Mouse (Mus musculus): ENCODE results near the gene Agpat3. TPM values are rescaled to one million over a fixed set of nuclear protein-coding genes. Genes with fewer than 3 reads are reported as not detected.

The Agpat3 gene
- polyA plus RNA-seq, 1 experiment from 2014 or later = 33.9 TPM

DNA sequence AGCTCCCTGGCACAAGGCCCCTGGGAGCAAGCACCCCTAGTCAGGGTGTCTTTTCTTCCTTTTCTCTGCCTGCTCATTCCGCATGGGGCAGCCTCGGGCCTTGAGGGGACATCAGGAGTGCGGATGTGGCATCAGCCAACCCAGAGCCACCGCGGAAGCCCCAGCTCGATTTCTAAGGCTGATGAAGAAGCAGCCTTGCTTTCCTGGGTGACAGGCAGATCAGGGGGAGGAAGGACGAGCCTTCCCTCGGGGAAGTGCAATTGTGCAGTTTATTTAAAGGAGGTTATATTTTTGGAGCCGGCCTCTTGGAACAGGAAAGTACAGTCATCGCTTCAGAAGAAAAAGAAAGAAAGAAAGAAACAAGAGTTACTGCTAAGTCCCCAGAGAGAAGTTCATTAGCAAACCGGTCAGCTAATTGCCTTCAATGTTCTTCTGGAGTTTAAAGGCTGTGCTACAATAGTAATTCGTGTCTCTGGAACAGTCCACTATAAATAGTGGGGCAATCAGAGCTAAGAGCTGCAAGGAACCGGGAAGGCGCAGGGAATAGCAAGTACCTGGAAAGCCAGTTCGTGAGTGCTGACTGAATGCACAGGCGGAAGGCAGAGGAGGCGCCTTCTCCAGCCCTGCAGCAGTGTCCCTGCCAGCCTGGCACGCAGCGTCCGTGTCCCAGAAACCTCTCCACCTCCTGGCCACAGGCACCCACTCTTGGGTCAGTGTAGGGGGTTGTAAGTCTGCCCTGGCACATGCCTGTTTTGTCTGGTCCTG, 36.1 kb upstream of the Agpat3 start:
- peaks cover 15% of the 10 kb centered on the region for H3K27me3 ChIP-seq (ENCODE audit: control insufficient read depth, insufficient read depth, low read depth, low read length)
- no peak overlapping the region for H3K9ac ChIP-seq (ENCODE audit: low read length)
- H3K36me3 ChIP-seq (ENCODE audit: control insufficient read depth, insufficient read depth, low read length) = no peaks in the 10 kb centered on the region
- H3K4me3 ChIP-seq (ENCODE audit: low read length) = no peak overlapping the region
- H3K4me1 ChIP-seq (replicated peaks; ENCODE audit: control insufficient read depth, insufficient read depth, low read length) = no peaks in the 10 kb centered on the region
- ATAC-seq (ENCODE audit: low read depth) = no peak
- H3K4me2 ChIP-seq (ENCODE audit: low read depth, low read length) = no peak overlapping the region
- 67% methylated on average over 20 of the region's 20 CpGs for WGBS
- no peak overlapping the region for H3K27ac ChIP-seq (ENCODE audit: low read length)
- H3K9me3 ChIP-seq (ENCODE audit: control insufficient read depth, low read length) = no peaks in the 10 kb centered on the region

DNA sequence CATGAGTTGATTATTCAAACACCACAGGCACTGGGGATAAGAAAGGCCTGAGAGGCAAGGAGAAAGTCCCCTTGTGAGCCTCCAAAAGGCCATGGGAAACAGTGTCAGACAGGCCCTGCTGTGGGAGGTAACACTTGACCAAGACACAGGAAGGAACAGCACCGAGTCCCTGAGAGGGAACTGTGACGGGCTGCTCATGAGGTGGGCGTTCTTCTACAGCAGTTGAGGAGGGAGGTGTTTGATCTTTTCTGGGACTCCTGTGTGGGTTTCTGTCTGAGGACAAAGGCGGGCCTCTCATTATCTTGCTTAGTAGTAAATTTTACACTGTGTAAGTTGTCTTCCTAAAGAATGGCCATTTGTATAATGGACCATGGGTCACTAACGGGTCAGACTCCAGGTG, 33.2 kb upstream of the Agpat3 start:
- 56% methylated on average over 5 of the region's 5 CpGs for WGBS
- no peak for ATAC-seq (ENCODE audit: low read depth)
- Histone ChIP-seq H3K4me1 (replicated peaks; ENCODE audit: control insufficient read depth, insufficient read depth, low read length) (no peaks in the 10 kb centered on the region), H3K9me3 (ENCODE audit: control insufficient read depth, low read length) (no peaks in the 10 kb centered on the region), H3K4me2 (ENCODE audit: low read depth, low read length) (no peak overlapping the region), H3K4me3 (ENCODE audit: low read length) (no peak overlapping the region), H3K36me3 (ENCODE audit: control insufficient read depth, insufficient read depth, low read length) (no peaks in the 10 kb centered on the region), H3K27me3 (ENCODE audit: control insufficient read depth, insufficient read depth, low read depth, low read length) (no peaks in the 10 kb centered on the region; the same call in 1 of the 2 replicates), H3K9ac (ENCODE audit: low read length) (no peak overlapping the region), H3K27ac (ENCODE audit: low read length) (no peak overlapping the region)

DNA sequence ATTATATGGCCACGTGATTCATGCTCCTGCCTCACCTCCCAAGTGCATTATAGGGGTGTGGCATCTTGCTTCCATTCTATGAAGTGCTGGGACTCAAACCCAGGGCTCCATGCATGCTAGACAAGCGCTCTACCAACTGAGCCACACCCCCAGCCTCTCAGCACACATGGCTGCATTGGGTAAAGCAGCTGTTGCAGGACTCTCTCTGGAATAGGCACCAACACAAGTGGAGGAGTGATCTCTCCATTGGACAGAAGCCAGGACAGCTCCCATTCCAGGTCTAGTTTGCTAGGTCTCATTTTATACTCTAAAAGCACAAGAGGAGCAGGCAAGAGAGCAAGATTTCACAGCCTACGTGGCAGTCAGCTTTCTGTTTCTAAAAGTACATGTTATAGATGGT, 31.3 kb upstream of the Agpat3 start:
- no peak overlapping the region for H3K4me3 ChIP-seq (ENCODE audit: low read length)
- no peak overlapping the region for H3K4me2 ChIP-seq (ENCODE audit: low read depth, low read length)
- H3K27ac ChIP-seq (ENCODE audit: low read length) = no peak overlapping the region
- no peaks in the 10 kb centered on the region for H3K4me1 ChIP-seq (replicated peaks; ENCODE audit: control insufficient read depth, insufficient read depth, low read length)
- ATAC-seq (ENCODE audit: low read depth) = no peak
- H3K9me3 ChIP-seq (ENCODE audit: control insufficient read depth, low read length) = peaks cover 1% of the 10 kb centered on the region
- H3K9ac ChIP-seq (ENCODE audit: low read length) = no peak overlapping the region
- H3K36me3 ChIP-seq (ENCODE audit: control insufficient read depth, insufficient read depth, low read length) = no peaks in the 10 kb centered on the region
- WGBS = 65% methylated on average over 3 of the region's 3 CpGs
- no peaks in the 10 kb centered on the region for H3K27me3 ChIP-seq (ENCODE audit: control insufficient read depth, insufficient read depth, low read depth, low read length)

DNA sequence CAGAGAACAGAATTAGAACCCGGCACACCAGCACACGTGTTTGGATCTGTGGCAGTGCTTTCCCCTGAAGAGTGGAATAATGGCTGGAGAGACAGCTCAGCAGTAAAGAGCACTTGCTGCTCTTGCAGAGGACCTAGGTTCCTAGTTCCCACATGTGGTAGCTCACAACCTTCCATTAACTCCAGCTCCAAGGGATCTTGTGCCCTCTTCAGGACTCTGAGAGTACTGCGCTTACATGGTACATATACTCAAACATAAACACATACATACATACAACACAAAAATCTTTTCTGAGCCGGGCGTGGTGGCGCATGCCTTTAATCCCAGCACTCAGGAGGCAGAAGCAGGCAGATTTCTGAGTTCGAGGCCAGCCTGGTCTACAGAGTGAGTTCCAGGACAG, 26.2 kb upstream of the Agpat3 start:
- Histone ChIP-seq H3K36me3 (ENCODE audit: control insufficient read depth, insufficient read depth, low read length) (no peaks in the 10 kb centered on the region), H3K9ac (ENCODE audit: low read length) (no peak overlapping the region), H3K27me3 (ENCODE audit: control insufficient read depth, insufficient read depth, low read depth, low read length) (no peaks in the 10 kb centered on the region), H3K4me3 (ENCODE audit: low read length) (no peak overlapping the region), H3K27ac (ENCODE audit: low read length) (no peak overlapping the region), H3K9me3 (ENCODE audit: control insufficient read depth, low read length) (peaks cover 4% of the 10 kb centered on the region), H3K4me1 (replicated peaks; ENCODE audit: control insufficient read depth, insufficient read depth, low read length) (no peaks in the 10 kb centered on the region), H3K4me2 (ENCODE audit: low read depth, low read length) (no peak overlapping the region)
- 98% methylated on average over 6 of the region's 7 CpGs for WGBS
- no peak for ATAC-seq (ENCODE audit: low read depth)

DNA sequence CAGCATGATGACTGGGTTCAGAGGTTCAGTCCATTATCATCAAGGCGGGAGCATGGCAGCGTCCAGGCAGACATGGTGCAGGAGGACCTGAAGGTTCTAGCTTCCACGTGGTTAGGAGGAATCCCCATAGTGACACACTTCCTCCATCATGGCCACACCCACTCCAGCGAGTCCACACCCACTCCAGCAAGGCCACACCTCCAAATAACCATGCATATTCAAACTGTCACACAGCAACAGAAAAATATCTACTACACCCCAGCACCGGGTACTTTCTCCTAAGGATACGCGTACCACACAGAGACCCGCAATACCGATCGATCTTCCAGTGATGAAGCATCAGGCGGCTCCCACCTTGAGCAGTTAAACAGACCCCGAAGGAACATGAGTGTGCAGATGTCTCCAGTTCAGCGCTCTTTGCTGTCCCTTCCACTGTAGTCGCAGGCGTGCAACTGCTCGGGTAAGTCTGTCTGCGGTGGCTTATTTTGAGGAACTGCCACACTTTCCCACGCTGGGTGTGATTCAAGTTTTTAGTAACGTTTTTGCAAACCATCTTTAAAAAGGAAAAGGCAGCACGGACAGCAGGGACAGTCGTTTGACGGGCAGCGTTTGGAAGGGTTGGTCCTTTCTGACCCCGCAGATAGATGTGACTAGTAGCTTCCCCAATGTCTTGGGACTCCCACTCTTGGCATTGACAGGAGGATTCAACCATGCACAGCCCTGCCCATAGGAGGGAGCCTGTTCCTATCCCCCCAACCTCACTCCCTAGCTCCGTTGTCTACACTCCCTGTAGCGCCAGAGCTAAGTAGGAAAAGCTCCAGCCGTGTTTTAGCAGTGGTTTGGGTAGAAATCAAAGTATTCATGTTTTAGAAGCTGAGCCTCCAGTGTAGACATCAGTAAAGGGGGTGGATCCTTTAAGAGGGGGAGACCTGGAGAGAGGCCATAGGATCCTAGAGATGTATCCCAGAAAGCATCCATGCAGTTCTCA, 20.7 kb upstream of the Agpat3 start:
- Histone ChIP-seq H3K4me1 (replicated peaks; ENCODE audit: control insufficient read depth, insufficient read depth, low read length) (0 out of 2 replicates have a peak, but pooled peaks cover 2% of the 10 kb centered on the region), H3K9ac (ENCODE audit: low read length) (no peak overlapping the region), H3K27me3 (ENCODE audit: control insufficient read depth, insufficient read depth, low read depth, low read length) (no peaks in the 10 kb centered on the region), H3K36me3 (ENCODE audit: control insufficient read depth, insufficient read depth, low read length) (no peaks in the 10 kb centered on the region), H3K9me3 (ENCODE audit: control insufficient read depth, low read length) (0 out of 2 replicates have a peak, but pooled peaks cover 3% of the 10 kb centered on the region), H3K4me3 (ENCODE audit: low read length) (no peak overlapping the region), H3K4me2 (ENCODE audit: low read depth, low read length) (no peak overlapping the region), H3K27ac (ENCODE audit: low read length) (no peak overlapping the region)
- ATAC-seq (ENCODE audit: low read depth) = no peak
- WGBS = 60% methylated on average over 27 of the region's 27 CpGs

DNA sequence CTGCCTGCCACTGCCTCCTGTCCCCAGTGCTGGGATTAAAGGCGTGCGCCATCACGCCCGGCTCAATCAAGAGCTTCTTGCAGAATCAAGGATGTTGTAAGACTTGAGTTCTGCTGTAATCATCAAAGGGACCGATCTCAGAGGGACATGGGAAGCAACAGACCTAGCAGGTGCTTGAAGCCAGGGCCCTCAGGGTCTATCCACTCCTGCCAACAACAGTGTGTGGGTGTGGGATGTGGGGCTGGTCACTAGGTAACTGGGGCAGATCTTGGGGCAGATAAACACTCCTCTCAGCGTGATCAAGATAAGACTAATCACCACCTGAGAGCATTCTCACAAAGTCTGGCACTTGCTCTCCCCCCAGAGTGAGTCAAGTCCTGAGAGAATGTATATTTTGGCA, 19.5 kb upstream of the Agpat3 start:
- 57% methylated on average over 6 of the region's 6 CpGs for WGBS

DNA sequence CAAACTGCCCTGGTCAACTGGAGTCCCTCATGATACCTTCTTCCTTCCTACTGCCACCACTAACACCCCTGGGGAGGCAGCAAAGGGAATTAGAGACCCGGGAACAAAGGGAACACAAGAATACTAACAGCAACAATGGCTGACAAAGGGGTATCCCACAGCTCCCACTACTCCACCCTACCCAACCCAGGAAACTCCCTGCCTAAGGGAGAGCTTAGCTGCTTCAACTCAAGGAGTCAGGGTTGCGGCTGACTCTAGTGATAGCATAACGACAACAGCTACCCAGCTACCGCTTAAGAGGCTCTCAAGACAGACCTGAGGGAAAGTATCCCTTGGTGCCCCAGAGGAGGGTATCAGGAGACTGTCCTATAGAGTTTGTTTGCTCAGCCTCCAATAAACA, 15.3 kb upstream of the Agpat3 start:
- Histone ChIP-seq H3K36me3 (ENCODE audit: control insufficient read depth, insufficient read depth, low read length) (no peaks in the 10 kb centered on the region), H3K4me3 (ENCODE audit: low read length) (no peak overlapping the region), H3K27me3 (ENCODE audit: control insufficient read depth, insufficient read depth, low read depth, low read length) (no peaks in the 10 kb centered on the region), H3K9ac (ENCODE audit: low read length) (no peak overlapping the region), H3K4me1 (replicated peaks; ENCODE audit: control insufficient read depth, insufficient read depth, low read length) (0 out of 2 replicates have a peak, but pooled peaks cover 8% of the 10 kb centered on the region), H3K27ac (ENCODE audit: low read length) (no peak overlapping the region), H3K9me3 (ENCODE audit: control insufficient read depth, low read length) (0 out of 2 replicates have a peak, but pooled peaks cover 3% of the 10 kb centered on the region), H3K4me2 (ENCODE audit: low read depth, low read length) (no peak overlapping the region)
- ATAC-seq (ENCODE audit: low read depth) = no peak
- WGBS = 36% methylated on average over 4 of the region's 4 CpGs

More for the DNA sequence above, 19.5 kb upstream of the Agpat3 start:
- Histone ChIP-seq H3K36me3 (ENCODE audit: control insufficient read depth, insufficient read depth, low read length) (no peaks in the 10 kb centered on the region), H3K9ac (ENCODE audit: low read length) (no peak overlapping the region), H3K4me3 (ENCODE audit: low read length) (no peak overlapping the region), H3K27me3 (ENCODE audit: control insufficient read depth, insufficient read depth, low read depth, low read length) (no peaks in the 10 kb centered on the region), H3K27ac (ENCODE audit: low read length) (no peak overlapping the region), H3K4me1 (replicated peaks; ENCODE audit: control insufficient read depth, insufficient read depth, low read length) (0 out of 2 replicates have a peak, but pooled peaks cover 5% of the 10 kb centered on the region), H3K9me3 (ENCODE audit: control insufficient read depth, low read length) (0 out of 2 replicates have a peak, but pooled peaks cover 3% of the 10 kb centered on the region), H3K4me2 (ENCODE audit: low read depth, low read length) (no peak overlapping the region)
- ATAC-seq (ENCODE audit: low read depth) = peak; percentile 92

DNA sequence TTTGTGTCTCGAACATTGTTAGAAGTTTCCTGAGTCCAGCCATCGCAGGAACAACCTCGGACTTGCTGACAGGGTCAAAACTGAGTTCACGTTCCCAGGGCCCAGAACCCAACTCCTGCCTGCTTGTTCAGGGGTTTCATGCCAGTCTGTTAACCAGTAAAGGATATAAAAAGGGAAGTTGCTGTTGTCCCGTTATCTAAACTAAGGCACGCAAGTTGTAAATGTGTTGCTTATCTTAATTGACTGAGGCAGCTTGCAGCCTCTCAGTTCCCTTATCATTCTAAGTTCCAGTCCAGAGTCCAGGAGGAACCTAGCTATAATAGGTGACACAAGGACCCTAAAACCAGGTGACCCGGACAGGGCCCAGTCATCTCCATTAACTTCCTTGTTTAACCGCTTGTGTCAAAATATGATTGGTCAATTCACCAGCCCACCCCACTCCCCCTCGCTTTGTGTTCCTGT, 14.6 kb upstream of the Agpat3 start:
- H3K4me1 ChIP-seq (replicated peaks; ENCODE audit: control insufficient read depth, insufficient read depth, low read length) = 0 out of 2 replicates have a peak, but pooled peaks cover 8% of the 10 kb centered on the region
- WGBS = 31% methylated on average over 9 of the region's 9 CpGs
- H3K27me3 ChIP-seq (ENCODE audit: control insufficient read depth, insufficient read depth, low read depth, low read length) = no peaks in the 10 kb centered on the region
- no peak overlapping the region for H3K9ac ChIP-seq (ENCODE audit: low read length)
- H3K27ac ChIP-seq (ENCODE audit: low read length) = no peak overlapping the region
- no peak overlapping the region for H3K4me3 ChIP-seq (ENCODE audit: low read length)
- 0 out of 2 replicates have a peak, but pooled peaks cover 3% of the 10 kb centered on the region for H3K9me3 ChIP-seq (ENCODE audit: control insufficient read depth, low read length)
- H3K4me2 ChIP-seq (ENCODE audit: low read depth, low read length) = no peak overlapping the region
- ATAC-seq (ENCODE audit: low read depth) = no peak
- no peaks in the 10 kb centered on the region for H3K36me3 ChIP-seq (ENCODE audit: control insufficient read depth, insufficient read depth, low read length)

Data from lung, embryonic 16.5 days (tissue).